Mouse (Mus musculus): ENCODE measurements at regions not wholly inside any gene's neighbourhood (a gene's known extent, or its start where the extent isn't known, plus 50 kb on each side); places are given as distances from the start of the nearest gene placed in this dataset.

- TF ChIP-seq CTCF (IDR thresholded peaks at IDR 0.05; ENCODE audit: borderline replicate concordance, extremely low read depth, insufficient read depth, insufficient read length) (no peak), POLR2A (IDR thresholded peaks at IDR 0.05; ENCODE audit: borderline replicate concordance, extremely low read depth, insufficient read depth, insufficient read length, poor library complexity, severe bottlenecking) (no peak)
- peak; percentile 75 for DNase-seq (ENCODE audit: low read depth)
Measured at GRCm38 (mm10) chr12:105092730-105093440, 52.9 kb upstream of the Tcl1b2 start.

GRCm38 (mm10) chr12:105093509-105093908 is 52.3 kb upstream of the Tcl1b2 start:
- peak; percentile 93 for DNase-seq (ENCODE audit: low read depth)
- TF ChIP-seq CTCF (IDR thresholded peaks at IDR 0.05; ENCODE audit: borderline replicate concordance, extremely low read depth, insufficient read depth, insufficient read length) (no peak), POLR2A (IDR thresholded peaks at IDR 0.05; ENCODE audit: borderline replicate concordance, extremely low read depth, insufficient read depth, insufficient read length, poor library complexity, severe bottlenecking) (no peak)
